Mouse (Mus musculus): ENCODE measurements around the gene Olfr700. TPM values are rescaled to one million over a fixed set of nuclear protein-coding genes. Genes with fewer than 3 reads are reported as not detected.
"Not testable (repeated sequence)": the region's sequence is repeated elsewhere in the genome, so short reads cannot be mapped to it uniquely, and the experiment has no call there.

The Olfr700 gene
- polyA plus RNA-seq (2012; rRNA removed): not detected in 2 replicates

DNA sequence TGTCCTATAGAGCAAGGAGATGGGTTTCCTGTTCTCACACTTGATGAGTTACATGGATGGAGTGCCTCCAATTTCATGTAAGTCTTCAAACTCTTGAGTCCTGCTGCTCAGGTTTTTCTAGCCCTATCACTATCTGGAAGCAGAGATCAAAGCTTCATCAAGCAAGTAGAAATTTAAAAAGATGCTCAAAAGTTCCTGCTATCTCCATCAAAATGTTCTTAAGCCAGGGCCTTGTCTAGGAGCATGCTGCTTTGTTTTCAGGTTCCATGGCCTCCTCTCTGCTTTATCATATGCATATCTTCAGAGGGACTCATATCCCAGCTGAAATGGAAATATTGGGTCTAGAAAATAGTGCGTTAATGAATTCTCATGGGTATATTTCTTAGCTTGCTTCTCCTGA lies at the start of gene Olfr700:
TSS of gene Olfr700 (minus strand) at position 101 of the 400 bp plus-strand sequence.
- no peak for TF ChIP-seq POLR2A (IDR thresholded peaks at IDR 0.05; ENCODE audit: borderline replicate concordance, insufficient read depth, low read length)
- TF ChIP-seq CTCF (IDR thresholded peaks at IDR 0.05; ENCODE audit: borderline replicate concordance, insufficient read depth, low read depth, low read length): no peak
- Histone ChIP-seq H3K4me1 (ENCODE audit: control insufficient read depth, insufficient read depth, low read length) (no peaks in the 10 kb centered on the region), H3K27me3 (ENCODE audit: control insufficient read depth, insufficient read depth, low read length) (no peaks in the 10 kb centered on the region), H3K4me3 (replicated peaks; ENCODE audit: insufficient read depth, low read depth, low read length) (no peak within 1 kb of the TSS), H3K27ac (ENCODE audit: insufficient read depth, low read length) (no peak within 1 kb of the TSS)
- WGBS: 78% methylated on average over 1 of the region's 1 CpGs
- DNase-seq: no peak

DNA sequence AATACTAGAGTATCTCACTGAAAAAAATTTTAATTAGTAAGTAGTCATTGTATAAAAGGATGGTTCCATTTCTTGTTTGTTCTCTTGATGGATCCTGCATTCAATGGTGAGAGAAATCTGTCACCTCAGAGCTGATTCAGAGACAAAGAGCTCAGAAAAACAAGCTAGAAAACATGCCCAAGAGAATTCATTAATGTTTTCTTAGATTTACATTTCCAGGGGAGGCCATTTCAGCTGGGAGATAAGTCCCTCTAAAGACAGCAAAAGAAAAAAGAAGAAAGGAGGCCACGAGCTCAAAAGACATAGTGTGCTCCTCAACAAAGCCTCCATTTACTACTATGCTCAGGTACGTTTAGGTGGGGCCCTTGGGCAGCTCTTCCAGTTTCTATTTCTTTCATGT lies 34.4 kb upstream of the Olfr700 start, which contains the start of gene Olfr703:
TSS of gene Olfr703 (plus strand) at position 301 of the 400 bp plus-strand sequence.
- H3K27me3 ChIP-seq (ENCODE audit: control insufficient read depth, insufficient read depth, low read length): no peaks in the 10 kb centered on the region
- H3K4me1 ChIP-seq (ENCODE audit: control insufficient read depth, insufficient read depth, low read length): no peaks in the 10 kb centered on the region
- no peak for DNase-seq
- no peak within 1 kb of the TSS for H3K4me3 ChIP-seq (replicated peaks; ENCODE audit: insufficient read depth, low read depth, low read length)
- whole genome bisulfite sequencing: 55% methylated on average over 2 of the region's 2 CpGs
- no peak within 1 kb of the TSS for H3K27ac ChIP-seq (ENCODE audit: insufficient read depth, low read length)
- no peak for TF ChIP-seq CTCF (IDR thresholded peaks at IDR 0.05; ENCODE audit: borderline replicate concordance, insufficient read depth, low read depth, low read length)

DNA sequence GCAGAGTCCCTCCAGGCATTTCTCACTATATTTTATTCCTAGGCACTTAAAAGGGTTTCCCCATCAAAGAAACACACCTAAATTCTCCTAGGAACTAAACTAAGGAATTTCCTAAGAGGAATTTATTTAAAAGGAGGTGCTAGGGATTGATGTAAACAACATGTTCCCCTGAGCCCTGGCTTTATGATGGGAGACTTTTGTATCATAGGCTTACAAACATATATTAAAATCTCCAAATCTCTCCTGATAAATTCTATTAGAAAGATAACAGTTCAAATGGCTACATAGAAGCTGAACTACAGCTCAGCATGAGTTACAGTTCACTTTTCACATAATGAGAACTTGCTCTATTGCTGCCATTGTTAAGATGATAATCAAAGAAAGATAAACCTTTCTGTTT lies 25.2 kb upstream of the Olfr700 start, which contains the start of gene Olfr702:
TSS of gene Olfr702 (minus strand) at position 101 of the 400 bp plus-strand sequence.
- TF ChIP-seq CTCF (IDR thresholded peaks at IDR 0.05; ENCODE audit: borderline replicate concordance, insufficient read depth, low read depth, low read length) (no peak), POLR2A (IDR thresholded peaks at IDR 0.05; ENCODE audit: borderline replicate concordance, insufficient read depth, low read length) (no peak)
- Histone ChIP-seq H3K4me1 (ENCODE audit: control insufficient read depth, insufficient read depth, low read length) (no peaks in the 10 kb centered on the region), H3K27me3 (ENCODE audit: control insufficient read depth, insufficient read depth, low read length) (no peaks in the 10 kb centered on the region)

DNA sequence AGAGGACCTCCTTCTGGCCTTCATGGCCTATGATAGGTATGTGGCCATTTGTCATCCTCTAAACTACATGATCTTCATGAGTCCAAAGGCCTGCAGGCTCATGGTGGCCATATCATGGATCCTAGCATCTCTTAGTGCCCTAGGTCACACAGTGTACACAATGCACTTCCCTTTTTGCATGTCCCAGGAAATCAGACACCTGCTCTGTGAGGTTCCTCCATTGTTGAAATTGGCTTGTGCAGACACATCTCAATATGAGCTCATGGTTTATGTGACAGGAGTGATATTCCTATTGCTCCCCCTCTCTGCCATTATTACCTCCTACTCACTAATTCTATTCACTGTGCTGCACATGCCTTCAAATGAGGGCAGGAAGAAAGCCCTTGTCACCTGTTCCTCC lies 9.8 kb upstream of the Olfr700 start:
- H3K27ac ChIP-seq (ENCODE audit: insufficient read depth, low read length): no peak overlapping the region
- no peaks in the 10 kb centered on the region for H3K27me3 ChIP-seq (ENCODE audit: control insufficient read depth, insufficient read depth, low read length)
- H3K4me1 ChIP-seq (ENCODE audit: control insufficient read depth, insufficient read depth, low read length): no peaks in the 10 kb centered on the region
- no peak overlapping the region for H3K4me3 ChIP-seq (replicated peaks; ENCODE audit: insufficient read depth, low read depth, low read length)
- TF ChIP-seq CTCF (IDR thresholded peaks at IDR 0.05; ENCODE audit: borderline replicate concordance, insufficient read depth, low read depth, low read length) (no peak), POLR2A (IDR thresholded peaks at IDR 0.05; ENCODE audit: borderline replicate concordance, insufficient read depth, low read length) (no peak)
- no peak for DNase-seq

More for the DNA sequence above, 25.2 kb upstream of the Olfr700 start, which contains the start of gene Olfr702:
- DNase-seq: no peak
- Histone ChIP-seq H3K4me3 (replicated peaks; ENCODE audit: insufficient read depth, low read depth, low read length) (no peak within 1 kb of the TSS), H3K27ac (ENCODE audit: insufficient read depth, low read length) (no peak within 1 kb of the TSS)

DNA sequence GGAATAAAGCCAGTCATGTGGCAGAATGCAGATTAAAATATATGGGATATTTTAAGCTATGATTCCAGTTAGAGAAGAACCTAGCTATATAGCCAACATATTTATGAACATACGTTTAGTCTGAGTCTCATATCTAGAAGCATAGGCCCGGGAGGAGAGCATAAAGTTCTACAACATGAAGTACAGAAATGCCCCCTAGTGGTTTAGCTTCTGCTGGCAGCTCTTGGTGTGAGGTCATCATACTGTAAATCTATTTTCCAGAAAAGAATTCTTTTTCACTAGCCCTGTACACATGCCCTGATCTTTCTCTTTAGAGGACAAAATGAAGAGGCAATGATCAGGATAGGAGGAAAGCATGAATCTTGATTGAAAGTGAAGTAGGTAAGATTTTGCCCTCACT lies 7.1 kb upstream of the Olfr700 start:
- WGBS: 54% methylated on average over 2 of the region's 2 CpGs
- TF ChIP-seq CTCF (IDR thresholded peaks at IDR 0.05; ENCODE audit: borderline replicate concordance, insufficient read depth, low read depth, low read length) (no peak), POLR2A (IDR thresholded peaks at IDR 0.05; ENCODE audit: borderline replicate concordance, insufficient read depth, low read length) (no peak)
- no peak for DNase-seq

DNA sequence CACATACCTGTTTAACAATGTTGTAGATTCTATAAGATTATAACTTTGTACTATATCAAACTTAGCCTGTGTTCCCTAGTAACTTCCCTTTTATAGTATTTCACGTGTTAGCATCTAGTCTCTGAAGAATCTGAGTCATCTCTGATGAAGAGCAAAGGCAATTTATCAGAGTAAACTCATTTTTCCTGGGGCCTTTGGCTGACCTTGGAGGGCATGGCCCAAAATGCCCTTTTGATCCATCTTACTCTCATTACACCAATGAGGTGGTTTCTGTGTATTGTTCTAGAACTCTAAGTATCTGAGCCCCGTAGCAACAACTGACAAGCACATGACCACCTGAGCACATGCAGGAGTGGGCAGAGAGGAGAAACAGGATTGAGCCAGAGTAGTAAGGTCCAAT lies 5.2 kb upstream of the Olfr700 start, which contains the start of gene Olfr701:
TSS of gene Olfr701 (plus strand) at position 301 of the 400 bp plus-strand sequence.
- TF ChIP-seq POLR2A (IDR thresholded peaks at IDR 0.05; ENCODE audit: borderline replicate concordance, insufficient read depth, low read length): no peak
- TF ChIP-seq CTCF (IDR thresholded peaks at IDR 0.05; ENCODE audit: borderline replicate concordance, insufficient read depth, low read depth, low read length): no peak
- Histone ChIP-seq H3K27me3 (ENCODE audit: control insufficient read depth, insufficient read depth, low read length) (no peaks in the 10 kb centered on the region), H3K27ac (ENCODE audit: insufficient read depth, low read length) (no peak within 1 kb of the TSS), H3K4me1 (ENCODE audit: control insufficient read depth, insufficient read depth, low read length) (no peaks in the 10 kb centered on the region), H3K4me3 (replicated peaks; ENCODE audit: insufficient read depth, low read depth, low read length) (no peak within 1 kb of the TSS)
- no peak for DNase-seq
- 60% methylated on average over 2 of the region's 2 CpGs for WGBS

More for the DNA sequence above, 7.1 kb upstream of the Olfr700 start:
- Histone ChIP-seq H3K27me3 (ENCODE audit: control insufficient read depth, insufficient read depth, low read length) (no peaks in the 10 kb centered on the region), H3K4me3 (replicated peaks; ENCODE audit: insufficient read depth, low read depth, low read length) (no peak overlapping the region), H3K4me1 (ENCODE audit: control insufficient read depth, insufficient read depth, low read length) (no peaks in the 10 kb centered on the region), H3K27ac (ENCODE audit: insufficient read depth, low read length) (no peak overlapping the region)

DNA sequence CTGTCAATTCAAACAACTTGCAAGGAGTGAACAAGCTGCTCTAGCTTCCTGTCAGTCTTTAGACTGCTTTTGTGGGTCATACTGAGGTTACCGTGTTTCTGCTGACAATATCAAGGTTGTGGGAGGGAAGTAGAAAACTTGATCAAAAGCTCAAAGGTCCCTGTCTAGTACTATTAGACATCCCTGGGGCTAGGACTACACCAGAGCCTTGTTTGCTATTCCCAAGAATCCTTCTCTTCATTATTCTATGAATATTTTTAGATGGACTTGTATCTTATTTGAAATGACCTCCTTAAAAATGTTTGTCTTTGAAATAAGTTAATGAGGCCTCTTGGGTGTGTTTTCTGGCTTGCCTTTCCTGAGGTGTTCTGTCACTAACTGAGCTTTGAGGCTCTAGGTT lies 15.5 kb downstream of the Olfr700 start, which contains the start of gene Olfr699:
TSS of gene Olfr699 (minus strand) at position 101 of the 400 bp plus-strand sequence.
- H3K27me3 ChIP-seq (ENCODE audit: control insufficient read depth, insufficient read depth, low read length): no peaks in the 10 kb centered on the region
- H3K4me1 ChIP-seq (ENCODE audit: control insufficient read depth, insufficient read depth, low read length): no peaks in the 10 kb centered on the region
- TF ChIP-seq CTCF (IDR thresholded peaks at IDR 0.05; ENCODE audit: borderline replicate concordance, insufficient read depth, low read depth, low read length) (no peak), POLR2A (IDR thresholded peaks at IDR 0.05; ENCODE audit: borderline replicate concordance, insufficient read depth, low read length) (no peak)
- no peak for DNase-seq
- WGBS: 71% methylated on average over 1 of the region's 1 CpGs
- no peak within 1 kb of the TSS for H3K27ac ChIP-seq (ENCODE audit: insufficient read depth, low read length)
- H3K4me3 ChIP-seq (replicated peaks; ENCODE audit: insufficient read depth, low read depth, low read length): no peak within 1 kb of the TSS

DNA sequence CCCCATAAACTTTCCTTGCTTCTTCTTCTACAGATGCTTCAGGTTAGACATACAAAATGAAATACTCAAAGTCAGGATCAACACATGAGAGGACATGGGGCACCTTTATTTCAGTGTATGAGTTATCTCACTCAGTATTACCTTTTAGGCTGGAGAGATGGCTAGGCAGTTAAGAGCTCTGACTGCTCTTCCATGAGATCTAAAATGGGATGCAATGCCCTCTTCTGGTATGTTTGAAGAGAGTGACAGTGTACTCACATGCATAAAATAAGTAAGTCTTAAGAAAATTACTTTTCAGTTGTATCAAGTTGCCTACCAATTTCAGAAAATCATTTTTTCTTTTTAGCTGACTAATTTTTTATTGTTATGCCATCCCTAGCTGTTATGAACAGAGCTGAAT lies 20.3 kb downstream of the Olfr700 start:
- Histone ChIP-seq H3K27me3 (ENCODE audit: control insufficient read depth, insufficient read depth, low read length) (no peaks in the 10 kb centered on the region), H3K4me1 (ENCODE audit: control insufficient read depth, insufficient read depth, low read length) (no peaks in the 10 kb centered on the region), H3K4me3 (replicated peaks; ENCODE audit: insufficient read depth, low read depth, low read length) (no peak overlapping the region), H3K27ac (ENCODE audit: insufficient read depth, low read length) (no peak overlapping the region)
- DNase-seq: no peak
- TF ChIP-seq CTCF (IDR thresholded peaks at IDR 0.05; ENCODE audit: borderline replicate concordance, insufficient read depth, low read depth, low read length): no peak
- TF ChIP-seq POLR2A (IDR thresholded peaks at IDR 0.05; ENCODE audit: borderline replicate concordance, insufficient read depth, low read length): no peak

DNA sequence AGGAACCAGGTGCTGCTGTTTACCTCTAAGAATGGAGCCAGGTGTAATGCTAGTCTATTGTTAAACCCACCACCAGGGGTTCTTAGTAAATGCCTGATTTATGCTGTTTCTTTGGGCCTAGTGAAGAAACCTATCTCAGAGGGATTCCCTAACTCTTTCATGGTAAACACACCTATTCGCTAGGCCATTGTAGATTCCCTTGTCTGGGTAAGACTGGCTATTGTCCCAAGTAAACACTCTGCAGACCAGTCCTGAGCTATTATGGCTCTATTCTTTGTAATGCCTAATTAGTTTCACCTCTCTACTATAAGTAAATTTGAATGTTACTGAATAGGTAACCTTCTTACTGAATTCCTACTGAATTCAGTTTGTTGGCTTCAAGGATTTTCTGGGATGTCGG lies 47.6 kb downstream of the Olfr700 start:
- DNase-seq; H3K4me1 ChIP-seq (ENCODE audit: control insufficient read depth, insufficient read depth, low read length); H3K27me3 ChIP-seq (ENCODE audit: control insufficient read depth, insufficient read depth, low read length); H3K4me3 ChIP-seq (replicated peaks; ENCODE audit: insufficient read depth, low read depth, low read length); H3K27ac ChIP-seq (ENCODE audit: insufficient read depth, low read length): not testable (repeated sequence)
- WGBS: 93% methylated on average over 2 of the region's 2 CpGs

Data from cerebellum, adult 2 months (tissue).